Mouse (Mus musculus): ENCODE data around the gene Lrrc23.
A peak's percentile ranks its signal among the peaks of the same experiment; 100 is the strongest.
"Not testable (repeated sequence)": the region's sequence is repeated elsewhere in the genome, so short reads cannot be mapped to it uniquely, and the experiment has no call there.

Gene Lrrc23

DNA sequence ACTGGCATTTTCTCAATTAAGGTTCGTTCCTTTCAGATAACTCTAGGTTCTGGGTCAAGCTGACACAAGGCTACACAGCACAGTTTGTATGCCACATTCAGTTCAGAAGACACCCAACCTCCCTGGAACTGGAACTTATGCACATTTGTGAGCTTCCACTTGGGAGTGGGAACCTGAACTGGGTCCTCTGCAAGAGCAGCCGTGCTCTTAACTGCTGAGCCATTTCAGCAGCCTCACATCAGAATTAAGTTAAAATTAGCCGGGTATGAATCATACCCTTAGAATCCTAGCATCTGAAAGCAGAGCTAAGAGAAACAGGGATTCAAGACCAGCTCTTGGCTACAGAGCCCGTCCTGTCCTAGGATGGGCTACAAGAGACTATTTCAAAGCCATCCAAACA, 27.8 kb upstream of the Lrrc23 start:
- no peak for DNase-seq

DNA sequence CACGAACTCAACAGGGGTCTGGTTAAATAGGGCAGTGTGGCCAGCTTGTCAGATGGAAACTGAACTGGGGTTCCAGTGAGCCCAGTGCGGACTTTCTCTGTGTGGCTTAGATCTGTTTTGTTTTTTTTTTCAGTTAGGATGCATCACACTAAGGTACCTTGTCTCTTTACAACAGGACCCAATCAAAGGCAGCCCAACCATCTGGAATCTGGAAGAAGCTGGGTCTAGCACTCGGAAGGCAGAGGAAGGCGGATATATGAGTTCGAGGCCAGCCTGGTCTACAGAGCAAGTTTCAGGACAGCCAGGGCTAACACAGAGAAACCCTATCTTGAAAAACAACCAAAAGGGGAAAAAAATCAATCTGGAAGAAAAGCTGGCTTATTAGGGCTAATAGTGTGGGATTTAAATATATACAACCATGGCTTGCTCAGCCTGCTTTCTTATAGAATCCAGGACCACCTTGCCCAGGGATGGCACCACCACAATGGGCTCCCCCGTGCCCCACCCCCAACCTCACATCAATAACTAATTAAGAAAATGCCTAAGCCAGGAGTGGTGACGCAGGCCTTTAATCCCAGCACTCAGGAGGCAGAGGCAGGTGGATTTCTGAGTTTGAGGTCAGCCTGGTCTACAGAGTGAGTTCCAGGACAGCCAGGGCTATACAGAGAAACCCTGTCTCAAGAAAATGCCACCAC, 27.1 kb upstream of the Lrrc23 start:
- DNase-seq: no peak

- DNase-seq: peak; percentile 97
Measured at GRCm38 (mm10) chr6:124805341-124806321, 26.1 kb upstream of the Lrrc23 start.

DNA sequence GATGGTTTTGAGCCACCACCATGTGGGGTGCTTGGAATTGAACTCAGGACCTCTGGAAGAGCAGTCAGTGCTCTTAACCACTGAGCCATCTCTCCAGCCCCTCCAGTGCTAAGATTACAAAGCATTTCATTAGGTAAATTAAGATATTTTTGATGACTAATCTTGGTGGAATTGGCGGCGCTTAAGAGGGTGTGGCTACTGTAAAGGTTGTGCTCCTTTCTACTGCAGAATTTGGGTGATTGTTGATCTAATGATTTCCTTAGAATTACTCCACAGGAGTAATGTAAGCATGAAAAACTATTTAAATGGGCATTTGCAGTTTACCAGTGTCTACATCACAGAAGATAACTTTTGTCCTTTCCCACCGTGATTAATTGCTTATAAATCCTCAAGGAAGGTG, 24.8 kb upstream of the Lrrc23 start:
- no peak for DNase-seq

DNA sequence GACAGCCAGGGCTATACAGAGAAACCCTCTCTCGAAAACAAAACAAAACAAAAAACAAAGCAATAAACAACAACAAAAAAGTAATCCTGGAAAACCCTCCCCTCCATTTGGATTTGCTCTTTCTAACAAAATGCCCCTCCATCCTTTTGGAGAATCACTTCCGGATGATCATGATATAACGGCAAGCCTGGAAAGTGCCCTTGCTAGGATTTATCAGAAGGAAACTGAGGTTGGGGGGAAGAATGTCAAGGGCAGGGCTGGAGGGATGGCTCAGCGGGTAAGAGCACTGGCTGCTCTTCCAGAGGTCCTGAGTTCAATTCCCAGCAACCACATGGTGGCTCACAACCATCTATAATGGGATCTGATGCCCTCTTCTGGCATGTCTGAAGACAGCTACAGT, 24.2 kb upstream of the Lrrc23 start:
- not testable (repeated sequence) for DNase-seq

GRCm38 (mm10) chr6:124803061-124803460, 23.5 kb upstream of the Lrrc23 start:
- DNase-seq: no peak

DNA sequence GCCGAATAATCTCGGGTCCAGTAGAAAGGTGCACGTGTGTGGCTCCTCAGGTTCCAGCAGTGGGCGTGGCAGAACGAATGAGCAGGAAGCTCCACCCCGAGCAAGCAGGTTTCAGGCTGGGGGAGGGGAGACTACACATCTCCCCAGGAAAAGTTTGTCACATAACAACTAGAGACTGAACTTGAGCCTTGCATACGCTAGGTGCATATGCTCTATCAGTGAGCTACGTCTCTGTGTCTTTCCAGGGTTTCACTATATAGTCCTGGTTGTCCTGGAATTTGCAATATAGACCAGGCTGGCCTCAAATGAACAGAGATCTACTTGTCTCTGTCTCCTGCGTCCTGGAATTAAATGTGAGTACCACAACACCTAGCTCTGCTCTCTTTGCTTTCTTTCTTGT, 22.9 kb upstream of the Lrrc23 start:
- peak; percentile 30 for DNase-seq

GRCm38 (mm10) chr6:124796200-124796599, 16.7 kb upstream of the Lrrc23 start:
- DNase-seq: no peak

DNA sequence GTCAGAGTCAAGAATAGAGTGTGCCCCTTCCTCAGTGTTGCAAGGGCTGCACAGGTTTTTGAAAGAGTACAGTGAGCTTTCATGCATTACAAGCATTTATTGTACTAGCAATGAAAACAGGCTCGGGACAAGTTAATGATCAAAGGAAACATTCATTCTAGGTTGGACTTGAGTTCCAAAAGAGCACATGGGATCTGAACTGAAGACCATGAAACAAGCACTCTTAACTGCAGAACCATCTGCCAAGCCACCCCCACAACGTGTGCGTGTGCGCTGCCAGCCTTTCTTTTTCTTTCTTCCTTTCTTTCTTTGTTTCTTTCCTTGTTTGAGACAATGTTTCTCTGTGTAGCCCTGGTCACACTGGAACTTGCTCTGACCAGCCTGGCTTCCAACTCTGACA, 16.3 kb upstream of the Lrrc23 start:
- no peak for DNase-seq

DNA sequence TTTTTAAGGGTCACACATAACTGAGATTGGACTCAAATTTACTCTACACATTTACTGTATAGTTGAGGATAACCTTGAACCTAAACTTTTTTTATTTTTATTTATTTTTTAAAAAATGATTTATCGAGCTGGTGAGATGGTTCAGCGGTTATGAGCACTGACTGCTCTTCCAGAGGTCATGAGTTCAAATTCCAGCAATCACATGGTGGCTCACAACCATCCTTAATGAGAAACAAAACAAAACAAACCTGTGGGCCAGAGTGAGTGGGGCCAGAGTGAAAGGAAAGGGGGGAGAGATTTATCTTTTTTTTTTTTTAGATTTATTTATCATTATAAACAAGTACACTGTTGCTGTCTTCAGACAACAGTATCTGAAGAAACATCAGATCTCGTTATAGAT, 12.4 kb upstream of the Lrrc23 start:
- DNase-seq: no peak

GRCm38 (mm10) chr6:124790121-124790520, 10.6 kb upstream of the Lrrc23 start:
- DNase-seq: no peak

GRCm38 (mm10) chr6:124789519-124789918, 10.0 kb upstream of the Lrrc23 start:
- DNase-seq: no peak

- no peak for DNase-seq
Measured at GRCm38 (mm10) chr6:124787722-124788121, 8.2 kb upstream of the Lrrc23 start.

DNA sequence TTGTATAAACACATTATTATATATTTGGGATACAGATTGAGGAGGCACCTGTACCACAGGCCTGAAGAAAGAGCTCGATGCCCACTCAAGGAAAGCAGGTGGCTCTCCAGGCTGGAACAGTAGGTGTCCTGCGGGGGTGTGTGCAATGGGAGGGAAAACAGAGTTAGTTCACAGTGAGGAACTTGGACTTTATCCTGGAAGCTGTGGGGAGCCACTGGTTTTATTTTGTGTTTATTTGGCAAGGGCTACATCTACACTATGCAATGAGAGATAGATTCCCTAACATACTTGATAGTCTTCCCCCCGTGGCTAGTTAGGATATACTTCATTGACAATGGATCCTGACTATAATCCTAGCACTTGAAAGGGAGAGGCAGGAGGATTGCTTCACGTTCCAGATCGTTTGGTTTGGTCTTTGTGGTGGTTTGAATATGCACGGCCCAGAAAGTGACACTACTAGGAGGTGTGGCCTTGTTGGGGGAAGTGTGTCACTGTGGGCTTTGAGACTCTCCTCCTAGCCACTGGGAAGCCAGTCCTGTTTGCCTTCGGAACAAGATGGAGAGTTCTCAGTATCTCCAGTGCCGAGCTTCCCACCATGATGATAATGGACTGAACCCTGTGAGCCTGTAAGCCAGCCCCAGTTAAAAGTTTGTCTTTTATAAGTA, 7.4 kb upstream of the Lrrc23 start:
- DNase-seq: no peak

GRCm38 (mm10) chr6:124782436-124782835, 2.9 kb upstream of the Lrrc23 start:
- peak; percentile 77 for DNase-seq

DNA sequence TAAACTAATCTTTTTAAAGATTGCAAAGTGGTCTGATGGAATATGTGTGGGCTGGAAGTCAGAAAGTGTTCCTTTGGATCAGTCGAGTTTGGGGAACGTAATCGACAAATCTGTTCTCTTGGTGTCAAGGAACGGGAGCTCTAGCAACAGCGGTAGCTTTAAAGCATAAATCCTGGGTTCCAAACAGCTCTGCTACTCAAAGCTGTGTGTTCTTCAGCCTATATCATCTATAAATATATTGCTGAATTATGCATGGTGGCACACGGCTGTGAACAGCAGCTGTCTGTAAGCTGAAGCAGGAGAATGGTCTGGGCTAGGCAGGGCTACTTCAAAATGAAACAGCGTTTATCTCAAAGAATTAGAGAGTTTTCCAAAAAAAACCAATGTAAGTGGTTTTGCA, 1.4 kb upstream of the Lrrc23 start:
- DNase-seq: no peak

DNA sequence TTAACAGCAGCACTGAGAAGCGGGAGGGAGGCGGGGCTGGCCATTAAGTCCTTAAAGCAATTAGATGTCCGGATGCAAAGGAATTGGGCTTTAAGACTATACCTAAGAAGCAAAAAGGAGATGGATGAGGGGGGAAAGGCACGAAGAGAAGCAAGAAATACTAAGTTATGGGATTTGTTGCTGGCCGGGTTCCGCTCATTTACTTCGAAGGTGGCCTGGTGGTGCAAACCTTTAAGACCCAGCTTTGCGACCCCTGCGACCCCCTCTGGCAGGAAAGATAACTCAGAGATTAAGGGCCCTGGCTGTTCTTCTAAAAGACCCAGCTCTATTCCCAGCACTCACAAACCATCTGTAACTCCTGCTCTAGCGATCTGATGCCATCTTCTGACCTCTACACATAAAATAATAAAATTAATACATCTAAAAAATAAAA, 473 bp upstream of the Lrrc23 start:
- no peak for DNase-seq

DNA sequence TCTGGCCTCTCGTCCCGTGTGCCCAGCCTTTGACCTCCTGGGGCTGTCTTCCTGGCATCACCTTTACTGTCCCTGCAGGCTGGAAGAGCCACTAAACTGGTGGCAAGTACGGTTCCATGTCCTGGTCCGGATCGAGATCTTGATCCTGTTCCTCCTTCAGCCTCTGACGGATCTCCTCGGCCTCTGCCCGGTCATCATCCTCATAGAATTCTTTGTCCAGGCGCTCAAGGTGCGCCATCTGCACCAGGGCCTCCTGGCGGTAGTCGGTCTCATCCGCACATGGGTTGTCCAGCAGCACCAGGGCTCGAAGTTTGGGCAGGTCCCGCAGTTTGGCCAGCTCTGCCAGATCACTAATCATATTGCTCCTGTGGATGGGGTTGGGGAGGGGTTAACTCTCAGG, 9.0 kb downstream of the Lrrc23 start:
- no peak for DNase-seq

GRCm38 (mm10) chr6:124770013-124770412, 9.5 kb downstream of the Lrrc23 start:
- DNase-seq: no peak

GRCm38 (mm10) chr6:124769101-124769765, 10.3 kb downstream of the Lrrc23 start, which contains the start of gene Eno2:
Gene Eno2, minus strand, starts transcription at chr6:124769673.
- peak; percentile 74 for DNase-seq

DNA sequence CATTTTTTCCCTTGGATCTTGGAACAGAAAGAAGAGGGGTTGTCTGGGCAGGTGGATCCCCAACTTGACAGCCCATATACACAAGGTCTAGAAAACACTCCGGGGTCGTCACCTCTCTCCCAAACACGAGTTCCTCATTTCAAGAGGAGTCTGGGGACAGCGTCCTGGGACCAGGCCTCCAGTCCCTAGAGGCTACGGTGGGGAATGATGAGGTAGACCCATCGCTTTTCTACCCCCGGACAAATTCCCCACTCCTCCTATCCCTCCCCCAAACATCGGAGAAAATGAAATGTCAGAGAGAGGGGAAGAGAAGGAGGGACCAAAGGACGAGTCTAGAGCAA, 10.9 kb downstream of the Lrrc23 start:
- DNase-seq: no peak

DNA sequence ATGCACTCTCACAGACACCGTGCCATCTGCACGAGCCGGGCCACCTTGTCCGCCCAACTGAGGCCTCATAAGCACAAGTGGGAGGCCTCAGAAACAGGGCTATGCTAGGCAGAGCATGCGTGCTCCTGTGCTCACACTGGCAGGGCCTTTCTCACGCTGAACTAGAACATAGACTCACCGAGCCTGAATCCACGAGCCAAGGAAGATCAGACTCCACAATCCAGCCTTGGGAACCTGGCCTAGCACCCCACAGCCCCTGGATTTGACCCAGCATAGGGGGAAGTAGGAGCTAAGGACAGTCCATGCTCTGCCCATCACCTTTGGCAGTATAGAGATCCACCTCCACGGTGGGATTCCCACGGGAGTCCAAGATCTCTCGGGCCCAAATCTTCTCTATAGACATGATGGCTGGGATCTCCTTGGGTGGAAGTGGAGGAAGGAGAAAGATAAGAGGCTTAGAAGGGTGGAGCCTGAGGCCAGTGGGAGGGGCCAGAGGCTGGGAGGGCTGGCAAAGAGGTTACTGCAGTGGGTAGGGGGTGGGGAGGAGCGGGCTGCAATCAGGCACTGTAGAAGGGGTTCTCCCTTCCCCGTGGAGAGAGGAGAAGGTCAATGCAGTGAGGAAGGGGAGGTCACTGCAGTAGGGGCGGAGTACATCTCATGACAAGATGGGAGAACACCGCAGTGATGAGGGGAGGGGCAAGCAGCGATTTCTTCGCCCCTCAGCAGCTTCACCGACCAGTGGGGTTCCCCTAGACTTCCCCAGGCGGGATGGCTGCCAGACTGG, 11.4 kb downstream of the Lrrc23 start:
- DNase-seq: peak; percentile 45
